Mouse (Mus musculus): ENCODE data around the gene Nfe2l1. TPM values are rescaled to one million over a fixed set of nuclear protein-coding genes. Genes with fewer than 3 reads are reported as not detected.
A peak's percentile ranks its signal among the peaks of the same experiment; 100 is the strongest.

Gene Nfe2l1
- polyA plus RNA-seq, 1 experiment from 2014 or later: 72.6 TPM

DNA sequence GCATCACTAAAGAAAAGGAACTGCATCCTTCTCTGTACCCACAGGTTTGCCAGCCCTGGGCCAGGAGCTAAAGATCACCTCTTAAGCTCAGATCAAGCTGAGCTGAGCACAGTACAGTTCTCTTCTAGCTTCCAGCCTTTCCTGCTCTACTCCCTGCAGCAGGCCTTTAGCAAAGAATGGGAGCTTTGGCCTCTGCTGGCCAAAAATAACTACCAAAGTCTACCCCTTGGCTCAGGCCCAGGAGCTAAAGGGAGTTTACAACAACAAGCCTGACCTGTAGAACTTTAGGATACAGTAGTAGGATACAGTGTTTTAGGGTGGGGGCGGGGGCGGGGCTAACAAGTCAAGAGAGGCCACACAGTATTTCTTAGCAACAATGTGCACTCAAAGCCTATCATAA lies 3.3 kb downstream of the Nfe2l1 start:
- peak overlapping the region; percentile 72 for H3K9ac ChIP-seq
- WGBS: 71% methylated on average over 2 of the region's 2 CpGs
- H3K27ac ChIP-seq: peak overlapping the region; percentile 49
- H3K27me3 ChIP-seq: no peaks in the 10 kb centered on the region
- H3K36me3 ChIP-seq: peaks cover 25% of the 10 kb centered on the region
- ATAC-seq (ENCODE audit: low FRiP score): no peak
- H3K4me1 ChIP-seq (replicated peaks): peaks cover 74% of the 10 kb centered on the region
- peak overlapping the region; percentile 99 for H3K4me2 ChIP-seq
- no peaks in the 10 kb centered on the region for H3K9me3 ChIP-seq
- peak overlapping the region; percentile 58; the same call in 1 of the 2 replicates for H3K4me3 ChIP-seq

DNA sequence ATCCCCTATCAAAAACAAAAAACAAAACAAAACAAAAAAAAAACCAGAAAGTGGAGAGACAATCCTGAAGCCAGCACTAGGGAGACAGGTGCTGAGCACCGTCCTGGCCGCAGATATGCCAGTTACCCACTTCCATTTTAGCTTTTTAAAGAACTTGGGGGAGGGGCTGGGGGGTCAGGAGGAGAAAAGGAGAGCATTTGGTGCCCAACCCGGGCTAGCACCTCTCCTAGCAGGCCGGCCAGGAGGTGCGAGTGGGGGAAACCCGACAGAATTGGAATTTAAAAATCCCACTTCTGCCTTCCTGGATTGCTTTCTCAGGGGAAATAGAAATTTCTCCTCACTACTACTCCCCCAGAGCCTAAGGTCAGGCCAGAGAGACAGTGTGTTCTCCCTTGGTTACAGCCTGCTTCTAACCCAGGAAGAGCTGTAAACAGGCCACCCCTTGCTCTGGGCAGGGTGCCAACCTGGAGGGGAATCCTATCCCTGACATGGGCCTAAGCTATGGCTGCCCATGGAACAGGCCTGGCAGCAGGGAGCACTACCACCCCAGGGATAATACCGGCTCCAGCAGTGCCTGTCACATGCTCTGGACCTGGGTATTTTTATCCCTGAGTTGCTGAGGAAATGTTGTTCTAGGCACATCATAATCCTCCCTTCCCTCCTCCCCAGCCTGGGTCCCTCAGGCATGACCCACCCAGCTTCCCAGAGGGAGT lies 4.8 kb downstream of the Nfe2l1 start:
- WGBS: 41% methylated on average over 7 of the region's 7 CpGs
- H3K9me3 ChIP-seq: no peaks in the 10 kb centered on the region

DNA sequence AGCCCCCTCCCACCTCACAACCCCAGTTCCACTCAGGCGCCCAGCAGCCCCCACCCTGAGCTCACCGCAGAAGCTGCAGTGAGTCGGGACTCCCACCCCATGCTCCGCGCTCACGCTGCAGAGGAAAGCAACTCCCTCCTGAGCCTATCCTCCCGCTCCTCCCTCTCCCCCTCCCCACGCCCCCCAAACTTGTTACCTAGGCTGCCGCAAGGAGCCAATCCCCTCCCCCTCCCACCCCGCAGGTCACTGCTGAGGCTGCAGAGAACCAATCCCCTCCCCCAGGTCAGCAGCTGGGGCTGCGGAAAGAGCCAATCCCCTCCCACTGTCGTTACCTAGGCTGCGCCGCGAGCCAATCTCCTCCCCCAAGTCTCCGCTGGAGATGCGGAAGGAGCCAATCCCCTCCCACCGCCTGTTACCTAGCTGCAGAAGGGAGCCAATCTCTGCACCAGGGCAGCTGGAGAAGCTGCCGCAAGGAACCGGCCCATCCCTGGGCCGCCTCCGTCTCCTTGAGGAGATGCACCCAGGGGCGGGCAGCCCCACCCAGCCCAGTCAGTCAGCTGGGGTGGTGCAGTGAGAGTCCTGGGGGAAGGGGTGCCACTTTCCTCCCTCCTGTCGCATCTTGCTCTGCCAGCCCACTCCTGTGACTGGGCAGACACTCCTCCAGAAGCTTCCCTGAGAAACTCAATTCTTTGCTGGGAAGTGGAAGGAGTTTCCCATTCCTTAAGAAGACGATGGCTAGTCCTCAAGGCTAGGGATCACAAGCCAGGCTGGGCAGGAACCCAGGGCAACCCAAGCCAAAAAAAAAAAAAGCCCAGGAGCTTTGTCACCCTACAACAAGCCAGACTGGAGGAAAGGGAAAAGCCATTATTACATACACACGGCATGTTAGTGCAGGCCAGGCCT lies 5.6 kb downstream of the Nfe2l1 start:
- WGBS: 2% methylated on average over 26 of the region's 26 CpGs
- ATAC-seq (ENCODE audit: low FRiP score): peak; percentile 93

More for the DNA sequence above, 4.8 kb downstream of the Nfe2l1 start:
- Histone ChIP-seq H3K4me1 (replicated peaks) (peaks cover 70% of the 10 kb centered on the region), H3K4me2 (peak overlapping the region; percentile 99), H3K4me3 (peak overlapping the region; percentile 58), H3K36me3 (peaks cover 41% of the 10 kb centered on the region), H3K9ac (peak overlapping the region; percentile 72), H3K27me3 (no peaks in the 10 kb centered on the region), H3K27ac (peak overlapping the region; percentile 95)
- ATAC-seq (ENCODE audit: low FRiP score): no peak

DNA sequence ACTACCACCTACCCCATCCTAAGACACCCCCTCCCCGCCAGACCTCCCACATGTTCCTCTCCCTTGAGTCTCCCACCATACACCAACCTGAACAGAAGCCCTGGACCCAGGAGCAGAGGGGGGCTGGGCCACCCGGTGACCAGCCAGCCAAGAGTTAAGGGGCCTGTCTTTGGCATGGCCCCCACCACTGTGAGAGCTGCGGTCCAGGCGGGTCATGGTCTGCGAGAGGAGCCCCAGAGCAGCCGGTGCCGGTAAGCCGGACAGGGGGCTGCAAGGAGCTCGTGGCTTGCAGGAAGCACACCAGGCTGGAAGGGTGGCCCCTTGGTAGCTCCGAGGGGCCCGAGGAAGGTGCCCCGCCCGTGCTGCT lies 6.3 kb downstream of the Nfe2l1 start:
- H3K36me3 ChIP-seq: peaks cover 56% of the 10 kb centered on the region
- H3K4me2 ChIP-seq: peak overlapping the region; percentile 99
- H3K9ac ChIP-seq: peak overlapping the region; percentile 81
- no peaks in the 10 kb centered on the region for H3K9me3 ChIP-seq
- H3K4me1 ChIP-seq (replicated peaks): peaks cover 63% of the 10 kb centered on the region
- H3K27ac ChIP-seq: peak overlapping the region; percentile 95
- peak; percentile 8 for ATAC-seq (ENCODE audit: low FRiP score)
- H3K4me3 ChIP-seq: peak overlapping the region; percentile 58
- no peaks in the 10 kb centered on the region for H3K27me3 ChIP-seq
- 7% methylated on average over 13 of the region's 13 CpGs for WGBS

More for the DNA sequence above, 5.6 kb downstream of the Nfe2l1 start:
- Histone ChIP-seq H3K4me2 (peak overlapping the region; percentile 99), H3K27me3 (no peaks in the 10 kb centered on the region), H3K36me3 (peaks cover 49% of the 10 kb centered on the region), H3K9me3 (no peaks in the 10 kb centered on the region), H3K27ac (peak overlapping the region; percentile 95), H3K9ac (peak overlapping the region; percentile 81), H3K4me3 (peak overlapping the region; percentile 58), H3K4me1 (replicated peaks) (peaks cover 69% of the 10 kb centered on the region)

DNA sequence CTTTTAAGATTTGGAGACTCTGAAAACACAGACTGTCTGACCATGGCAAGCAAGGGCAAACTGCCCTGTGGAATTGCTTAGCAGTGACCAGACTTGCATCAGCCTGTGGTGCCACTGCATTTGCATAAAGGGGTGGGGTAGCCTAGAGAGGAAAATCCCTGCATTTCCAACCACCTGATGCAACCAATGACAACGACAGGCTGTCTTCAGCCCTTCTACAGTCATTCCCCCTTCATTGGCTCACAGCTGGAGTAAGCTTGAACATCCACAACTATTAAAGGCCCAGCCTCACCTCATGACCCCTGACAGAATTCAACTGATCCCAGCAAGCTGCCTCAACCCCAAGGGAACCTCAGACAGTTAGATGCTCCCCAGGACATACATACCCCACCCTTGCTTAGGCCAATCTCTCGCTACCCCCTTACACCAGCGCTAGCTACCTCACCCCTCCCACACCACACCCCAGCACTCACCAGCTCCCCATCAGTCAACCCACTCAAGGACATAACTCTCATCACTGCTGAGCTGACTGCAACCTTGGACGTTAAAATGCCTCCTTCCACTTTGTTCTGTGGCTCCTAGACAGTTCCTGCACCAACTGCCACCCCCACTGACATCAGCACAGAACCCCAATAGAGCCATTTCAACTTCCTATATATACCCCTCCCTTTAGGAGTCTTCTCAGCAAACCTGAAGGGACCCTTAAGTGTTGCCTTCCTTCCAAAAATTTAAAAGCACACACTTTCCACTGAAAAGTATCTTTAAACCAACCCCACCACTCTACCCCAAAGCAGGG lies 6.9 kb downstream of the Nfe2l1 start:
- Histone ChIP-seq H3K4me2 (peak overlapping the region; percentile 99), H3K36me3 (peaks cover 60% of the 10 kb centered on the region), H3K9ac (peak overlapping the region; percentile 81), H3K4me3 (peak overlapping the region; percentile 58), H3K4me1 (replicated peaks) (peaks cover 59% of the 10 kb centered on the region), H3K27me3 (no peaks in the 10 kb centered on the region), H3K9me3 (no peaks in the 10 kb centered on the region), H3K27ac (peak overlapping the region; percentile 95)
- no peak for ATAC-seq (ENCODE audit: low FRiP score)
- WGBS: 37% methylated on average over 4 of the region's 4 CpGs

DNA sequence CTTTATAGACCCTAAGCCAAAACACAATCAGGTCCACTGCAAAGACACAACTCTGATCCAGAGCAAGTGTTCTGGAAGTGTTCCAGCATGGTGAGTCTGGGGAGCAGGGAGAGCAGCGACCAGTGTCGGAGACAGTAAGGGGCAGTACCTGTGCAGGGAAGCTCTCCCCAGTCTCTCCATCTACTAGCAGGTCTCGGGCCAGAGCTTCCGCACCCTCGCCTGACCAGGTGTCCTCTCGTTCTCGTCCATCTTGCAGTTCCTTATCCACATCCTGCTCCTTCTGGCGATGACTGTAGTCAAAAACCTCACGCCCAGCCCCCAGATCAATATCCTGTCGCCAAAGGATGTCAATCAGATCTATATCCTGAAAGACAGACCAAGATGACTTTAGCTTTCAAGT lies 7.8 kb downstream of the Nfe2l1 start:
- H3K9ac ChIP-seq: no peak overlapping the region
- no peak for ATAC-seq (ENCODE audit: low FRiP score)
- peaks cover 60% of the 10 kb centered on the region for H3K36me3 ChIP-seq
- no peaks in the 10 kb centered on the region for H3K9me3 ChIP-seq
- H3K4me3 ChIP-seq: no peak overlapping the region
- H3K27me3 ChIP-seq: no peaks in the 10 kb centered on the region
- H3K4me1 ChIP-seq (replicated peaks): peaks cover 55% of the 10 kb centered on the region
- H3K4me2 ChIP-seq: no peak overlapping the region
- WGBS: 95% methylated on average over 10 of the region's 10 CpGs
- no peak overlapping the region for H3K27ac ChIP-seq

DNA sequence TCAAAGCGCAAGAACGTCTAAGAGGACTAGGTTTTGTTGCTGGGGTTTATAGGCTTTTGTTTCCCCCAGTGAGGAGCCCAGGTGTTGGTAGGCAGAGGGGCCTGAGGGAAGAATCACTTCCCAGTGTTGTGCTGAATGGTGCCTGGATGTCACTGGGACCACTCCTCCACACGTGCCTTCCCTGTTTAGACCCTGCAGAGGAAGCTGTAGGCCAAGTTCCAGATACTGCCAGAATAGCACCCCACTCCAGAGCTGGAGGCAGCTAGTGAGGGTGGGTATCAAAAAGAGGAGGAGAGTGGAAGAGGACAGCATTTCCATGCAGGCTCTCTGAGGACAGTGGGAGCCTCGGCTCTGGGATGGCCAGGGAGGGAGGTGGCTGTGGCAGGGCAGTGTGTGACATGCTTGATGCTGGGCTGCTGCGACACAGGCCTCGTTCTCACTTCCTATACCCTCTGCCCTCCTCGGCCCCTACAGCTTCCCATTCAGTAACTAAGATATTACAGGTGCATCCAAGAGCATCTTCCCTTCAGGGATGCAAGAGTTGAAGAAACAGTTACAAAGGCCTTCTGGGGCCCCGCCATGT lies 11.5 kb downstream of the Nfe2l1 start:
- ATAC-seq (ENCODE audit: low FRiP score): no peak
- Histone ChIP-seq H3K9me3 (no peaks in the 10 kb centered on the region), H3K4me3 (no peak overlapping the region), H3K36me3 (peaks cover 86% of the 10 kb centered on the region), H3K4me1 (replicated peaks) (peaks cover 20% of the 10 kb centered on the region), H3K27ac (0 out of 2 replicates have a peak overlapping the region, but pooled peaks have one; percentile 50), H3K4me2 (no peak overlapping the region), H3K9ac (0 out of 2 replicates have a peak overlapping the region, but pooled peaks have one; percentile 21), H3K27me3 (no peaks in the 10 kb centered on the region)
- WGBS: 81% methylated on average over 8 of the region's 8 CpGs

DNA sequence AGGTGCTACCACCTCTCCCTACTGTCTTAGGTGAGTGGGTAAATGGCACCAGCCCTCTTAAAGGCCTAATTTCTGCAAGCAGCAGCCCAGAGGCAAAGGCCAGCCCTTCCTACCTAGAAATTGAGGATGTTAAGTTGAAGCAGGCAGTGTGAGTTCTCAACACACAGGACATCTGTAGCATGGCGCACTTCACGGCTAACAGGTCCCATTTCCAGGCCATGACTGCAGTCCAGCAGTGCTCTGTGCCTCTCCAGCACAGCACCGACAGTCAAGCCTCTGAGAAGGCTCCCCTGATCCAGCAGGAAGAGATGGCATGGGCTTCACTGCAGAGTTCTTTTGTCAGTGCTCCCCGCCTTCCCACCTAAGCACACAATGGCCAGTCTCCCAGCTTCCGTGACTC lies 12.8 kb downstream of the Nfe2l1 start:
- peaks cover 93% of the 10 kb centered on the region for H3K36me3 ChIP-seq
- WGBS: 69% methylated on average over 5 of the region's 5 CpGs
- H3K4me1 ChIP-seq (replicated peaks): peaks cover 8% of the 10 kb centered on the region
- no peak for ATAC-seq (ENCODE audit: low FRiP score)
- no peaks in the 10 kb centered on the region for H3K27me3 ChIP-seq
- H3K9me3 ChIP-seq: no peaks in the 10 kb centered on the region
- no peak overlapping the region for H3K4me3 ChIP-seq
- no peak overlapping the region for H3K4me2 ChIP-seq
- no peak overlapping the region for H3K9ac ChIP-seq
- peak overlapping the region; percentile 63 for H3K27ac ChIP-seq

DNA sequence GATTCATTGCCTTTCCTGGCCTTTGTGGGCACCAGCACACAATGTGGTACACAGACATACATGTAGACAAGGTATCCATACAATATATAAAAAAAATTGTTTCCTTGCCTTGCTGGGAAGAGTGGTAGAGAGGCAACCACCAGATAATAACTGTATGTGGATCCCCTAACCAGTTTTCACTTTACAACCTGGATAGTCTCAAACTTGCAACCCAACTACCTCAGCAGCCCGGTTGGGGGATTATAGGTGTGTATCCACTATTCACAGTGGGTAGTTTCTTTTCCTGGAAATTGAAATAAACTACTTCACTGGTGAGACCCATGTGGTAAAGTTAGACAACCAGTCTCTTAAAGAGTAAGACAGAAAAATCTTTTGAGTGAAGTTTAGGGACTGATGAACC lies 13.3 kb downstream of the Nfe2l1 start:
- ATAC-seq (ENCODE audit: low FRiP score): no peak
- WGBS: 84% methylated on average over 1 of the region's 1 CpGs
- Histone ChIP-seq H3K4me1 (replicated peaks) (peaks cover 6% of the 10 kb centered on the region; the same call in 1 of the 2 replicates), H3K4me3 (no peak overlapping the region), H3K9me3 (no peaks in the 10 kb centered on the region), H3K27ac (peak overlapping the region; percentile 63; the same call in 1 of the 2 replicates), H3K4me2 (no peak overlapping the region), H3K27me3 (no peaks in the 10 kb centered on the region), H3K9ac (no peak overlapping the region), H3K36me3 (peaks cover 93% of the 10 kb centered on the region)

DNA sequence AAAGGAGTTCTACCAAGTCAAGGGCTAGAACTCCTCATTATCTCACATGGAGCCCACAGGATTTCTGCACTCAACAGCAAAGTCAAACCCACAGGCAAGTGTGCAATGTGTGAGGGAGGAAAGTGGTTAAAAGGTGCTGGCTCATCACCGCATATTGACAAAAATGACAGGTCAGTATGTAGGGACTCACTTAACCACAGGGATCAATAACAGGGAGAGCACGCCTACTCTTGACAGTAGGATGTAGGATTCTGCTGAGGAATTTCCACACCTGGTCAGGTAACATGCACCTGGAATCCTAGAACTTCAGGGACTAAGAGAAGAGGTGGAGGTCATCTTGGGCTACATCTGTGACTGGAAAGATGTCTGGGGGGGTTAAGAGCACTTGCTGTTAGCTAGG lies 13.9 kb downstream of the Nfe2l1 start:
- WGBS: 99% methylated on average over 2 of the region's 2 CpGs
- Histone ChIP-seq H3K4me3 (no peak overlapping the region), H3K36me3 (peaks cover 93% of the 10 kb centered on the region)

DNA sequence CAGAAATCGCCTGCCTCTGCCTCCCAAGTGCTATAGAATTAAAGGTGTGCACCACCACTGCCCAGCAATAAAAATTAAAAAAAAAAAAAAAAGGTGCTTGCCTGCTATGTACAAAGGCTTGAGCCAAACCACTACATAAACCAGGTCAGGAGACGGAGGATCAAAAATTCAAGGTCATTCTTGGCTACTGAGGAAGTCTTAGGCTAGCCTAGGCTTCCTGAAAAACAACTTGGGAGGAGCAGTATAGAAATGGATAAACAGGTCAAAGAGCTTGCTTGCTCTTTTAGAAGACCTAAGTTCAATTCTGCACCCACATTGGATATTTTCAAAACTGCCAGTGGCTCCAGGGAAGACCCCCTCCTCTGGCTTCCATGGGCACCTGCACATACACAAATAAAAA lies 15.3 kb downstream of the Nfe2l1 start:
- Histone ChIP-seq H3K4me1 (replicated peaks) (peaks cover 6% of the 10 kb centered on the region; the same call in 1 of the 2 replicates), H3K27me3 (no peaks in the 10 kb centered on the region), H3K4me3 (no peak overlapping the region), H3K9me3 (no peaks in the 10 kb centered on the region), H3K27ac (no peak overlapping the region), H3K4me2 (no peak overlapping the region), H3K36me3 (peaks cover 91% of the 10 kb centered on the region), H3K9ac (no peak overlapping the region)
- no peak for ATAC-seq (ENCODE audit: low FRiP score)
- WGBS: 90% methylated on average over 2 of the region's 2 CpGs

More for the DNA sequence above, 13.9 kb downstream of the Nfe2l1 start:
- H3K27me3 ChIP-seq: no peaks in the 10 kb centered on the region
- no peak overlapping the region for H3K9ac ChIP-seq
- peaks cover 6% of the 10 kb centered on the region; the same call in 1 of the 2 replicates for H3K4me1 ChIP-seq (replicated peaks)
- H3K4me2 ChIP-seq: no peak overlapping the region
- ATAC-seq (ENCODE audit: low FRiP score): no peak
- H3K9me3 ChIP-seq: no peaks in the 10 kb centered on the region
- H3K27ac ChIP-seq: no peak overlapping the region
